8 mouse cellular contexts compared by ENCODE assay signal in genomic region chrX:60403764-60404667, GRCm38 (mm10).
A peak's percentile ranks its signal among the peaks of the same experiment; 100 is the strongest.
DNase-seq lines count a peak whose midpoint lies in the region; ATAC-seq lines count a peak whose summit lies in the region.

No protein-coding gene starts in this region.

- peak; percentile 69 for DNase-seq in ZHBTc4 (ENCODE audit: low read depth, low spot score)
- DNase-seq in cerebellum, postnatal 14 days, result peak; percentile 64 to 67
- DNase-seq in frontal cortex, postnatal 14 days (ENCODE audit: low spot score in 2 of 2), result peak; percentile 3 to 8
- DNase-seq in hindbrain, embryonic 14.5 days (ENCODE audit: low spot score), result peak; percentile 42
- peak; percentile 11 to 13 for DNase-seq in left cerebral cortex, adult 8-10 months (ENCODE audit: low spot score in 2 of 2)
- peak; percentile 52 for DNase-seq in right cerebral cortex, postnatal 25 days
- DNase-seq in urinary bladder, postnatal 36 days (ENCODE audit: low spot score in 2 of 2), result peak; percentile 44 to 57

- H3K4me3 ChIP-seq in hindbrain, embryonic 14.5 days (replicated peaks; ENCODE audit: low read length), result peak overlapping the region; percentile 74

- 33% methylated on average over 36 of the region's 126 CpGs for WGBS in hindbrain, embryonic 14.5 days

- no peaks in the 10 kb centered on the region for H3K27me3 ChIP-seq in hindbrain, embryonic 14.5 days (ENCODE audit: control insufficient read depth, insufficient read depth, low read length)

- peak; percentile 85 for ATAC-seq in hindbrain, embryonic 14.5 days (ENCODE audit: low FRiP score)
- peak; percentile 59 for ATAC-seq in megakaryocyte progenitor cell, adult 5-6 weeks (replicated peaks; ENCODE audit: poor library complexity)

- H3K9me3 ChIP-seq in hindbrain, embryonic 14.5 days (ENCODE audit: control insufficient read depth, low read length), result no peaks in the 10 kb centered on the region

- no peaks in the 10 kb centered on the region for H3K36me3 ChIP-seq in hindbrain, embryonic 14.5 days (replicated peaks; ENCODE audit: control insufficient read depth, insufficient read depth)

- peak overlapping the region; percentile 60 for H3K4me2 ChIP-seq in hindbrain, embryonic 14.5 days (replicated peaks)

- peak overlapping the region; percentile 90 for H3K27ac ChIP-seq in hindbrain, embryonic 14.5 days

- peak overlapping the region; percentile 78 for H3K9ac ChIP-seq in hindbrain, embryonic 14.5 days

- 0 out of 2 replicates have a peak, but pooled peaks cover 5% of the 10 kb centered on the region for H3K4me1 ChIP-seq in hindbrain, embryonic 14.5 days (replicated peaks; ENCODE audit: control insufficient read depth, insufficient read depth, low read length)

Comparison
In these comparisons a context has a peak if more than half of its experiments do, and no peak if none do; other contexts are left out.
1. Peak in every context shown above with its lines: DNase-seq, ATAC-seq, H3K4me3 ChIP-seq and H3K27ac ChIP-seq.
2. DNase-seq: peak in every context shown above with its lines; median percentile 69 in ZHBTc4; 66 in cerebellum, postnatal 14 days; 52 in right cerebral cortex, postnatal 25 days; 50 in urinary bladder, postnatal 36 days; 42 in hindbrain, embryonic 14.5 days; 12 in left cerebral cortex, adult 8-10 months; 6 in frontal cortex, postnatal 14 days.